ENCODE assay signal across 15 mouse cellular contexts in the genomic region with DNA sequence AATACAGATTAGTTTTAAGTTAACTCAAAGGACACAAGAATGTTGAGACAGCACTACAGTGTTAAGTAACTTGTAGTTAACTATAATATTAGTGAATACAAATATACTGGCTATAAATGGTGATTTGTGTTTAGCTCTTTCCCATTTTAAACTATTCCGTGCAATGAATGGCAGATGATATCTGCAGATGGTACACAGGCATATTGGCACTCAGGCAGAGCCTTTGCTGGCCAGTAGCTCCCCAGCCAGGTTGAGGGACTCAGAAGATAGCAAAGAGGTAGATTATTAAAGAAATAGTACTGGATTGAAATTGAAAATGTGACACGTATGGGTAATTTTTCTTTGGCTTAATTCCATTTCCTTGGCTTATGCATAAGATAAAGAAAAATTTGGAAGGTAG. TPM values are rescaled to one million over a fixed set of nuclear protein-coding genes. Genes with fewer than 3 reads are reported as not detected.
DNase-seq lines count a peak whose midpoint lies in the region; ATAC-seq lines count a peak whose summit lies in the region.
"Had no signal": no experiment of that assay in that cellular context is flagged by ENCODE, and none has a peak within 500 bp of the region (broad histone marks: within the 10 kb centered on the region; RNA-seq: fewer than 3 reads in every experiment).

No protein-coding gene starts in this region.

- H3K9ac ChIP-seq in forebrain, embryonic 11.5 days (ENCODE audit: low read length): no peak overlapping the region
- H3K9ac ChIP-seq in hindbrain, embryonic 13.5 days: no peak overlapping the region

- H3K27me3 ChIP-seq in forebrain, embryonic 11.5 days (ENCODE audit: control insufficient read depth, insufficient read depth, low read length): peaks cover 3% of the 10 kb centered on the region; the same call in 1 of the 2 replicates
- peaks cover 61% of the 10 kb centered on the region for H3K27me3 ChIP-seq in forebrain, embryonic 10.5 days (ENCODE audit: poor library complexity, severe bottlenecking)
- no peaks in the 10 kb centered on the region for H3K27me3 ChIP-seq in hindbrain, embryonic 13.5 days
- H3K27me3 ChIP-seq in embryonic facial prominence, embryonic 10.5 days (replicated peaks; ENCODE audit: low read depth, poor library complexity, severe bottlenecking): no peaks in the 10 kb centered on the region
- H3K27me3 ChIP-seq: CH12.LX had no signal

- H3K9me3 ChIP-seq in forebrain, embryonic 11.5 days (ENCODE audit: control insufficient read depth, low read length): no peaks in the 10 kb centered on the region
- H3K9me3 ChIP-seq in forebrain, embryonic 10.5 days: no peaks in the 10 kb centered on the region
- no peaks in the 10 kb centered on the region for H3K9me3 ChIP-seq in hindbrain, embryonic 13.5 days
- no peaks in the 10 kb centered on the region for H3K9me3 ChIP-seq in embryonic facial prominence, embryonic 10.5 days
- H3K9me3 ChIP-seq: heart, embryonic 10.5 days had no signal

- H3K4me3 ChIP-seq in forebrain, embryonic 11.5 days (ENCODE audit: low read depth, low read length): no peak overlapping the region
- H3K4me3 ChIP-seq in forebrain, embryonic 10.5 days: no peak overlapping the region
- no peak overlapping the region for H3K4me3 ChIP-seq in hindbrain, embryonic 13.5 days
- H3K4me3 ChIP-seq in embryonic facial prominence, embryonic 10.5 days: no peak overlapping the region
- H3K4me3 ChIP-seq: gastrocnemius, adult 2 months; heart, embryonic 10.5 days had no signal

- no peaks in the 10 kb centered on the region; the same call in 1 of the 2 replicates for H3K4me1 ChIP-seq in forebrain, embryonic 11.5 days (replicated peaks; ENCODE audit: control insufficient read depth, insufficient read depth, low read length)
- H3K4me1 ChIP-seq in forebrain, embryonic 10.5 days: peaks cover 22% of the 10 kb centered on the region
- H3K4me1 ChIP-seq in hindbrain, embryonic 13.5 days (replicated peaks): peaks cover 11% of the 10 kb centered on the region
- no peaks in the 10 kb centered on the region; the same call in 1 of the 2 replicates for H3K4me1 ChIP-seq in embryonic facial prominence, embryonic 10.5 days
- H3K4me1 ChIP-seq: heart, embryonic 10.5 days had no signal

- H3K27ac ChIP-seq in forebrain, embryonic 11.5 days (ENCODE audit: low read depth, low read length): no peak overlapping the region
- H3K27ac ChIP-seq in forebrain, embryonic 10.5 days: no peak overlapping the region
- H3K27ac ChIP-seq in hindbrain, embryonic 13.5 days: no peak overlapping the region
- no peak overlapping the region for H3K27ac ChIP-seq in embryonic facial prominence, embryonic 10.5 days (replicated peaks)
- H3K27ac ChIP-seq: gastrocnemius, adult 2 months; heart, embryonic 10.5 days had no signal

- peak; percentile 55 for ATAC-seq in forebrain, embryonic 11.5 days (replicated peaks; ENCODE audit: low FRiP score)
- 0 out of 2 replicates have a peak, but pooled peaks have one; percentile 32 for ATAC-seq in hindbrain, embryonic 13.5 days (ENCODE audit: low FRiP score)
- ATAC-seq in megakaryocyte progenitor cell, adult 5-6 weeks (replicated peaks; ENCODE audit: poor library complexity): no peak
- ATAC-seq: Patski had no signal

- H3K36me3 ChIP-seq in forebrain, embryonic 11.5 days (ENCODE audit: control insufficient read depth, insufficient read depth, low read length): no peaks in the 10 kb centered on the region
- no peaks in the 10 kb centered on the region for H3K36me3 ChIP-seq in forebrain, embryonic 10.5 days (replicated peaks)
- no peaks in the 10 kb centered on the region for H3K36me3 ChIP-seq in hindbrain, embryonic 13.5 days
- H3K36me3 ChIP-seq in embryonic facial prominence, embryonic 10.5 days (replicated peaks): no peaks in the 10 kb centered on the region
- H3K36me3 ChIP-seq: heart, embryonic 10.5 days had no signal

- 42% methylated on average over 2 of the region's 2 CpGs for WGBS in forebrain, embryonic 11.5 days
- whole genome bisulfite sequencing in forebrain, embryonic 10.5 days: 50% methylated on average over 2 of the region's 2 CpGs
- WGBS in hindbrain, embryonic 13.5 days: 51% methylated on average over 2 of the region's 2 CpGs
- 82% methylated on average over 2 of the region's 2 CpGs for WGBS in embryonic facial prominence, embryonic 10.5 days

- H3K4me2 ChIP-seq in forebrain, embryonic 11.5 days (ENCODE audit: low read depth, low read length, severe bottlenecking): no peak overlapping the region
- no peak overlapping the region for H3K4me2 ChIP-seq in hindbrain, embryonic 13.5 days

- no peak for DNase-seq in forebrain, embryonic 11.5 days (ENCODE audit: low spot score)
- no peak for DNase-seq in forebrain, embryonic 10.5 days (ENCODE audit: extremely low spot score, low spot score)
- peak; percentile 94 for DNase-seq in brain, adult 2 months (ENCODE audit: low read depth, low spot score)
- DNase-seq in cerebellum, postnatal 10 days: peak; percentile 79 to 80
- DNase-seq in thymus, postnatal 25 days: no peak
- no peak for DNase-seq in embryonic facial prominence, embryonic 10.5 days (ENCODE audit: low spot score)
- DNase-seq: gastrocnemius, adult 2 months; kidney, adult 11 months; kidney, postnatal 14 days had no signal

RNA-seq across cellular contexts. Expression of a gene that starts 21.3 kb away (rescaled TPM):
- 95.2 and 99.8 TPM in 2 replicates for polyA plus RNA-seq in forebrain, embryonic 11.5 days (2014; fragmentation: Nextera tagmentation; extraction: Ambion mirVana)
- 28.0 and 29.8 TPM in 2 replicates for polyA plus RNA-seq in forebrain, embryonic 10.5 days (2016; fragmentation: Nextera tagmentation; extraction: Ambion mirVana)
- 347 and 359 TPM in 2 replicates for polyA plus RNA-seq in hindbrain, embryonic 13.5 days (2015; fragmentation: Nextera tagmentation; extraction: Ambion mirVana)
- total RNA-seq in megakaryocyte progenitor cell, adult 5-6 weeks (2015): not detected in 2 replicates
- not detected in 2 replicates for total RNA-seq in megakaryocyte progenitor cell, adult 5-6 weeks (2017)
- 10.0 and 15.7 TPM in 2 replicates for polyA plus RNA-seq in embryonic facial prominence, embryonic 10.5 days (2016; fragmentation: Nextera tagmentation; extraction: Ambion mirVana)
- total RNA-seq: monocyte, adult 5-6 weeks had no signal
- polyA plus RNA-seq: Patski had no signal

Comparison
In these comparisons a context has a peak if more than half of its experiments do, and no peak if none do; other contexts are left out.
1. DNase-seq: peak in brain, adult 2 months (single experiment) and cerebellum, postnatal 10 days (2 of 2); none in forebrain, embryonic 11.5 days (single experiment), forebrain, embryonic 10.5 days (single experiment), thymus, postnatal 25 days (single experiment) and embryonic facial prominence, embryonic 10.5 days (single experiment).